Mouse (Mus musculus): ENCODE measurements at regions not wholly inside any gene's neighbourhood (a gene's known extent, or its start where the extent isn't known, plus 50 kb on each side); places are given as distances from the start of the nearest gene placed in this dataset. TPM values are rescaled to one million over a fixed set of nuclear protein-coding genes. Genes with fewer than 3 reads are reported as not detected.

GRCm38 (mm10) chr7:77855077-77855476, 882.7 kb downstream of the Ntrk3 start:
- ATAC-seq (replicated peaks; ENCODE audit: insufficient number of reproducible peaks, insufficient read depth, low FRiP score, low read depth) = no peak
- no peak overlapping the region for H3K27ac ChIP-seq
- 75% methylated on average over 2 of the region's 2 CpGs for WGBS

GRCm38 (mm10) chr7:77824261-77824959, 913.4 kb downstream of the Ntrk3 start:
- WGBS = 78% methylated on average over 6 of the region's 6 CpGs

More at GRCm38 (mm10) chr7:77855077-77855476, 882.7 kb downstream of the Ntrk3 start:
- Histone ChIP-seq H3K4me2 (no peak overlapping the region), H3K36me3 (no peaks in the 10 kb centered on the region), H3K9me3 (replicated peaks) (no peaks in the 10 kb centered on the region), H3K9ac (no peak overlapping the region), H3K4me1 (replicated peaks) (peaks cover 7% of the 10 kb centered on the region), H3K27me3 (no peaks in the 10 kb centered on the region), H3K4me3 (no peak overlapping the region)

GRCm38 (mm10) chr7:77812052-77812903, 925.5 kb downstream of the Ntrk3 start:
- Histone ChIP-seq H3K36me3 (no peaks in the 10 kb centered on the region), H3K27ac (no peak overlapping the region), H3K9me3 (replicated peaks) (no peaks in the 10 kb centered on the region), H3K4me3 (no peak overlapping the region), H3K9ac (no peak overlapping the region), H3K4me1 (replicated peaks) (no peaks in the 10 kb centered on the region), H3K27me3 (no peaks in the 10 kb centered on the region), H3K4me2 (no peak overlapping the region)
- WGBS = 19% methylated on average over 2 of the region's 2 CpGs
- no peak for ATAC-seq (replicated peaks; ENCODE audit: insufficient number of reproducible peaks, insufficient read depth, low FRiP score, low read depth)

More at GRCm38 (mm10) chr7:77824261-77824959, 913.4 kb downstream of the Ntrk3 start:
- H3K36me3 ChIP-seq = no peaks in the 10 kb centered on the region
- H3K4me3 ChIP-seq = no peak overlapping the region
- ATAC-seq (replicated peaks; ENCODE audit: insufficient number of reproducible peaks, insufficient read depth, low FRiP score, low read depth) = no peak
- H3K4me2 ChIP-seq = no peak overlapping the region
- no peaks in the 10 kb centered on the region for H3K4me1 ChIP-seq (replicated peaks)
- no peaks in the 10 kb centered on the region for H3K9me3 ChIP-seq (replicated peaks)
- no peaks in the 10 kb centered on the region for H3K27me3 ChIP-seq
- no peak overlapping the region for H3K9ac ChIP-seq
- no peak overlapping the region for H3K27ac ChIP-seq

- Histone ChIP-seq H3K9me3 (replicated peaks) (no peaks in the 10 kb centered on the region), H3K4me3 (no peak overlapping the region), H3K4me1 (replicated peaks) (no peaks in the 10 kb centered on the region), H3K27ac (no peak overlapping the region), H3K4me2 (no peak overlapping the region), H3K27me3 (no peaks in the 10 kb centered on the region), H3K36me3 (no peaks in the 10 kb centered on the region), H3K9ac (no peak overlapping the region)
- ATAC-seq (replicated peaks; ENCODE audit: insufficient number of reproducible peaks, insufficient read depth, low FRiP score, low read depth) = no peak
- 67% methylated on average over 2 of the region's 2 CpGs for WGBS
These were observed 951.0 kb downstream of the Ntrk3 start for GRCm38 (mm10) chr7:77786801-77787200.

- 59% methylated on average over 11 of the region's 11 CpGs for WGBS
- H3K4me1 ChIP-seq (replicated peaks) = no peaks in the 10 kb centered on the region
- no peak overlapping the region for H3K9ac ChIP-seq
- no peaks in the 10 kb centered on the region for H3K27me3 ChIP-seq
- no peak overlapping the region for H3K27ac ChIP-seq
- no peaks in the 10 kb centered on the region for H3K36me3 ChIP-seq
- H3K4me2 ChIP-seq = no peak overlapping the region
- H3K9me3 ChIP-seq (replicated peaks) = no peaks in the 10 kb centered on the region
- no peak overlapping the region for H3K4me3 ChIP-seq
- no peak for ATAC-seq (replicated peaks; ENCODE audit: insufficient number of reproducible peaks, insufficient read depth, low FRiP score, low read depth)
These were observed 965.9 kb downstream of the Ntrk3 start for GRCm38 (mm10) chr7:77771711-77772449.

- Histone ChIP-seq H3K27me3 (no peaks in the 10 kb centered on the region), H3K9me3 (replicated peaks) (no peaks in the 10 kb centered on the region), H3K27ac (no peak overlapping the region), H3K36me3 (no peaks in the 10 kb centered on the region), H3K4me3 (no peak overlapping the region), H3K4me2 (no peak overlapping the region), H3K4me1 (replicated peaks) (no peaks in the 10 kb centered on the region), H3K9ac (no peak overlapping the region)
- ATAC-seq (replicated peaks; ENCODE audit: insufficient number of reproducible peaks, insufficient read depth, low FRiP score, low read depth) = no peak
- WGBS = 63% methylated on average over 4 of the region's 4 CpGs
These were observed 998.6 kb downstream of the Ntrk3 start for GRCm38 (mm10) chr7:77738996-77739765.

Small RNAs in the stretch of these regions (microRNA-seq; reads per million reads assigned to microRNA genes)
- gene Gm44358 = not detected
